Mouse (Mus musculus): Measurements from ENCODE around the gene Capn1. TPM values are rescaled to one million over a fixed set of nuclear protein-coding genes. Genes with fewer than 3 reads are reported as not detected.
A peak's percentile ranks its signal among the peaks of the same experiment; 100 is the strongest.
"Not testable (repeated sequence)": the region's sequence is repeated elsewhere in the genome, so short reads cannot be mapped to it uniquely, and the experiment has no call there.

The Capn1 gene
- total RNA-seq (2014; fragmentation: Nextera tagmentation), result 35.2 and 38.6 TPM in 2 replicates
- total RNA-seq (2017), result 32.2 and 37.7 TPM in 2 replicates

- ATAC-seq (replicated peaks; ENCODE audit: poor library complexity, severe bottlenecking), result peak; percentile 68
Observed at GRCm38 (mm10) chr19:6015511-6016315, at the start of gene Capn1. TSS of gene Capn1 (minus strand) at chr19:6015897.

- ATAC-seq (replicated peaks; ENCODE audit: poor library complexity, severe bottlenecking), result no peak
Observed at GRCm38 (mm10) chr19:6063081-6063480, 47.4 kb upstream of the Capn1 start.

- ATAC-seq (replicated peaks; ENCODE audit: poor library complexity, severe bottlenecking), result no peak
Observed at GRCm38 (mm10) chr19:6062418-6062817, 46.7 kb upstream of the Capn1 start.

- peak; percentile 50 for ATAC-seq (replicated peaks; ENCODE audit: poor library complexity, severe bottlenecking)
Observed at GRCm38 (mm10) chr19:6061641-6062302, 46.1 kb upstream of the Capn1 start.

- peak; percentile 62 for ATAC-seq (replicated peaks; ENCODE audit: poor library complexity, severe bottlenecking)
Observed at GRCm38 (mm10) chr19:6061021-6061533, 45.4 kb upstream of the Capn1 start, which contains the start of gene Znhit2. TSS of gene Znhit2 (plus strand) at chr19:6061192.

GRCm38 (mm10) chr19:6058966-6059365 lies 43.3 kb upstream of the Capn1 start:
- ATAC-seq (replicated peaks; ENCODE audit: poor library complexity, severe bottlenecking), result no peak

GRCm38 (mm10) chr19:6058513-6058912 lies 42.8 kb upstream of the Capn1 start:
- ATAC-seq (replicated peaks; ENCODE audit: poor library complexity, severe bottlenecking), result no peak

GRCm38 (mm10) chr19:6057313-6058096 lies 41.8 kb upstream of the Capn1 start, which contains the start of the genes Mrpl49 and Fau:
TSS of gene Mrpl49 (minus strand) at chr19:6057785.
TSS of gene Fau (plus strand) at chr19:6057844.
- peak; percentile 76 for ATAC-seq (replicated peaks; ENCODE audit: poor library complexity, severe bottlenecking)

GRCm38 (mm10) chr19:6056696-6057095 lies 41.0 kb upstream of the Capn1 start:
- no peak for ATAC-seq (replicated peaks; ENCODE audit: poor library complexity, severe bottlenecking)

GRCm38 (mm10) chr19:6054296-6054695 lies 38.6 kb upstream of the Capn1 start:
- no peak for ATAC-seq (replicated peaks; ENCODE audit: poor library complexity, severe bottlenecking)

GRCm38 (mm10) chr19:6052516-6052915 lies 36.8 kb upstream of the Capn1 start:
- no peak for ATAC-seq (replicated peaks; ENCODE audit: poor library complexity, severe bottlenecking)

- no peak for ATAC-seq (replicated peaks; ENCODE audit: poor library complexity, severe bottlenecking)
Observed at GRCm38 (mm10) chr19:6048681-6049410, 33.1 kb upstream of the Capn1 start.

- ATAC-seq (replicated peaks; ENCODE audit: poor library complexity, severe bottlenecking), result no peak
Observed at GRCm38 (mm10) chr19:6047899-6048166, 32.1 kb upstream of the Capn1 start.

- ATAC-seq (replicated peaks; ENCODE audit: poor library complexity, severe bottlenecking), result no peak
Observed at GRCm38 (mm10) chr19:6047154-6047898, 31.6 kb upstream of the Capn1 start.

- peak; percentile 78 for ATAC-seq (replicated peaks; ENCODE audit: poor library complexity, severe bottlenecking)
Observed at GRCm38 (mm10) chr19:6046294-6047153, 30.8 kb upstream of the Capn1 start, which contains the start of gene Syvn1. TSS of gene Syvn1 (plus strand) at chr19:6046576.

GRCm38 (mm10) chr19:6045366-6046293 lies 29.9 kb upstream of the Capn1 start:
- peak; percentile 2; the same call in 1 of the 2 replicates for ATAC-seq (replicated peaks; ENCODE audit: poor library complexity, severe bottlenecking)

GRCm38 (mm10) chr19:6044102-6044501 lies 28.4 kb upstream of the Capn1 start:
- ATAC-seq (replicated peaks; ENCODE audit: poor library complexity, severe bottlenecking), result not testable (repeated sequence)

Measured in granulocyte monocyte progenitor cell, adult 5-6 weeks (primary cell).